Mouse (Mus musculus): ENCODE data around the gene Phf21b. TPM values are rescaled to one million over a fixed set of nuclear protein-coding genes. Genes with fewer than 3 reads are reported as not detected.

Gene Phf21b
- polyA plus RNA-seq, 1 experiment from 2014 or later, result 1.2 TPM

DNA sequence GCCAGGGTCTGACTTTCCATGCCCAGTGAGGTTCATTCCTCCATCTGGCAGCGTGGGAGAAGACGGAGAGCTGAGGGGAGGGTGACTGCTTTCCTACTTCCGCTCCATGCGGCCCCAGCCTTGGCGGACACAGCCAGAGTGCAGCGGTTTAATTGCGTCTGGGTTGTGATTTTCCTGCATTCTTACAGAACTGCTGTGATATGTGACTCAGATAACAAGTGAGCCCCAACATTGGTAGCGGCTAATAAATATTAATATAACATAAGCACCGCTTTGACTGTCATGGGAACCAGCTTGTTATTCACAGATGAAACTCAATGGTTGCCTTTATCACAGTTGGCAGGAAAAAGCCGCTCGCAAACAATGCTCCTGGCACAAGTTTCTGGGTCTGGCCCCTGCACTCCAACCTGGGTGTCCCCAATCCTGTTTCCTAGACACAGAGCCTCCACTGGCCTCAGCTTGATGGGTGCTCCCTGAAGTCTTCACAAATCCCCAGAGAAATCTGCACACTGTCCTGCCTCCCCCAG, 43.0 kb downstream of the Phf21b start:
- no peak overlapping the region for H3K9ac ChIP-seq
- H3K36me3 ChIP-seq, result no peaks in the 10 kb centered on the region
- H3K27me3 ChIP-seq, result no peaks in the 10 kb centered on the region
- no peak overlapping the region for H3K4me2 ChIP-seq (replicated peaks)
- no peak overlapping the region for H3K4me3 ChIP-seq (replicated peaks)
- no peak for ATAC-seq (ENCODE audit: insufficient number of reproducible peaks, low FRiP score, low TSS enrichment, low read depth)
- H3K4me1 ChIP-seq, result no peaks in the 10 kb centered on the region
- H3K9me3 ChIP-seq (replicated peaks), result no peaks in the 10 kb centered on the region
- 68% methylated on average over 11 of the region's 11 CpGs for WGBS
- H3K27ac ChIP-seq (replicated peaks), result no peak overlapping the region

DNA sequence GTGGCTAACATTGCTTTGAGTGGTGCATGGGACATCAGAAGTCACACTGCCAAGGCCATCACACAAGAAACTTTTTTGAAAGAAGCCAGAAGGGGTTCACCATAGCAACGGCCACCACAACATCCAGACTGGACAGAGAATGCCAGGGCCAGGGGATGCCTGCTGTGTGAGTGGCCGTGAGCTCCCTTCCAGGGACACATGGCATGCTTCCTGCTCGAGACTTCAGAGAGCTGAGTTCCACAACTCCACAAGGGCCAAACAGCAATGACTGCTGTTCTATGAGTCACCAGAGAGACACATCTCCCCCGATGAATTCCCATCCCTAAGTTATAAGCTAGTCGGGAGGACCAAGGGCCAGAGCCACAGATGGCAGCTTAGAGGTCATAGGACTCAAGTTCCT, 44.7 kb downstream of the Phf21b start:
- H3K4me1 ChIP-seq, result no peaks in the 10 kb centered on the region
- no peak overlapping the region for H3K9ac ChIP-seq
- H3K9me3 ChIP-seq (replicated peaks), result no peaks in the 10 kb centered on the region
- H3K4me2 ChIP-seq (replicated peaks), result no peak overlapping the region
- H3K27ac ChIP-seq (replicated peaks), result no peak overlapping the region
- ATAC-seq (ENCODE audit: insufficient number of reproducible peaks, low FRiP score, low TSS enrichment, low read depth), result no peak
- 72% methylated on average over 5 of the region's 5 CpGs for WGBS
- no peaks in the 10 kb centered on the region for H3K27me3 ChIP-seq
- no peaks in the 10 kb centered on the region for H3K36me3 ChIP-seq
- H3K4me3 ChIP-seq (replicated peaks), result no peak overlapping the region

DNA sequence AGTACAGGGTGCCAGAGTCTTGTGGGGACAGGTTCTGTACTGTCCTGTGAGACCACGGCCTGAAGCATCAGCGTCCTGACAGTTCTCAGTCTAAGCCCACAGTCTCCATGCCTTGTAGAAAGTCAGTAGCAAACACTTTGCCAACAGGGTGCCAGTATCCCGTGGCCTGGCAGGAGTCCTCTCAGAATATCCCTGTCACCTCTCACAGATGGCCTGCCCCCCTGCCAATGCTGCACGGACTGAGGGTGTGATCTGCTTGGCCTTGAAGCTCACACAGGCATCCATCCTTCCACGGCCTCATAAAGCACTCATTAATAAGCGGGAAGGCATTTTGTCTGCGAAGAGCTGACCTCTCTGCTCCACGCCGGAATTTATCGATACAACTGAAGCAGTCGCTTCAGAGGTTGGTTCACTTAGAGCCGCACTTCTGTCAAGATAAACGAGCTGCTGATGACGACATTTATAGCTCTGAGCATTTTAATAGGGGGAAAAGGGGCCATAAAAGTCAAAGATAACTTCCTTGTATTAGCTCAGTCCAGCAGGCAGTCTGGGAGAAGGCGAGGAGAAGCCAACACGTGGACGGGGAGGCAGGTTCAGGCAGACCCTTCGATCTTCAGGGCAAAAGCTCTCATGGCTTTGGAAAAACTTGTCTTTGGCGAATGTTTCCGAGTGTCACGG, 46.4 kb downstream of the Phf21b start:
- Histone ChIP-seq H3K27me3 (no peaks in the 10 kb centered on the region), H3K4me2 (replicated peaks) (no peak overlapping the region), H3K4me3 (replicated peaks) (no peak overlapping the region), H3K4me1 (no peaks in the 10 kb centered on the region), H3K36me3 (no peaks in the 10 kb centered on the region), H3K9ac (no peak overlapping the region), H3K9me3 (replicated peaks) (no peaks in the 10 kb centered on the region), H3K27ac (replicated peaks) (no peak overlapping the region)
- ATAC-seq (ENCODE audit: insufficient number of reproducible peaks, low FRiP score, low TSS enrichment, low read depth), result no peak
- WGBS, result 77% methylated on average over 21 of the region's 21 CpGs

DNA sequence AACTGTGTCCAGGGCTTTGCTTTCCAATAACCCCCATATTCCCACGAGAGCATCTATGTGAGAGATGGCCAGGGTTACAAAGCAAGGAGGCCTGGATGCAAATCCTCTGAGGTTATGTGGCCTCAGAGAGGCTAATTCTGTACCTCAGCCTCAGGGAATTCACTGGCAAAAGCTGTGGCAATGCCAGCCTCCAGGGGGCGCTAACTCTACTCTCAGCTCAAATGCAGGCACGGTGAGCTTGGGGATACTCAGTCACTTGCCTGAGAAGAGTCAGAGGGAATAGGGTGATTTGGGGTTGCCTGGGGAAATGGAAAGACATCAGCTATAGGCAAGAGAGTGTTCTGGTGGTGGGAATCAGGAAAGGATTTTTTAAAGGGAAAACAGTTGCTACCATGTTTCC, 52.2 kb downstream of the Phf21b start:
- ATAC-seq (ENCODE audit: insufficient number of reproducible peaks, low FRiP score, low TSS enrichment, low read depth), result no peak
- Histone ChIP-seq H3K4me3 (replicated peaks) (no peak overlapping the region), H3K9ac (no peak overlapping the region), H3K4me2 (replicated peaks) (no peak overlapping the region), H3K9me3 (replicated peaks) (no peaks in the 10 kb centered on the region), H3K27me3 (no peaks in the 10 kb centered on the region), H3K27ac (replicated peaks) (no peak overlapping the region), H3K36me3 (no peaks in the 10 kb centered on the region; the same call in 1 of the 2 replicates), H3K4me1 (no peaks in the 10 kb centered on the region)
- WGBS, result 57% methylated on average over 3 of the region's 3 CpGs

DNA sequence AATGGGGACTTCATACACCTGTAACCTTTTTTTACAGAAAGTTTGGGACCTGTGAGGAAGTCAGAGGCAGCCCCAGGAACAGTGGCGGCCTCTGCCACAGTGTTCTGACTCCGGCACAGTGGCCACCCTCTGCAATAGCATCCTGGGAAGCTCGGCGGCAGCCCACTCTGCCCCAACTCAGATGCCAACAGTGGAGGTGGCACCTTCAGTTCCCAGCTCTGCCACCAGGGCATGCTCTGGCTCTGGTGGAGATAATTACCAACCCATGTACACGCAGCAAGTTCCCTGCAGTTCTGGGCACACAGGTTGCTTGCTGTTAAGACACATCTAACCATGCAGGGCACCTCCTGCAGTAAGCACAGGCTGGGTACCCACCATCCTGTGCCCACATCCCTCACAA, 55.7 kb downstream of the Phf21b start:
- no peak overlapping the region for H3K4me3 ChIP-seq (replicated peaks)
- H3K27ac ChIP-seq (replicated peaks), result no peak overlapping the region
- H3K36me3 ChIP-seq, result peaks cover 11% of the 10 kb centered on the region
- 87% methylated on average over 5 of the region's 5 CpGs for WGBS
- ATAC-seq (ENCODE audit: insufficient number of reproducible peaks, low FRiP score, low TSS enrichment, low read depth), result no peak
- H3K4me2 ChIP-seq (replicated peaks), result no peak overlapping the region
- H3K27me3 ChIP-seq, result no peaks in the 10 kb centered on the region
- no peak overlapping the region for H3K9ac ChIP-seq
- H3K4me1 ChIP-seq, result no peaks in the 10 kb centered on the region
- no peaks in the 10 kb centered on the region for H3K9me3 ChIP-seq (replicated peaks)

DNA sequence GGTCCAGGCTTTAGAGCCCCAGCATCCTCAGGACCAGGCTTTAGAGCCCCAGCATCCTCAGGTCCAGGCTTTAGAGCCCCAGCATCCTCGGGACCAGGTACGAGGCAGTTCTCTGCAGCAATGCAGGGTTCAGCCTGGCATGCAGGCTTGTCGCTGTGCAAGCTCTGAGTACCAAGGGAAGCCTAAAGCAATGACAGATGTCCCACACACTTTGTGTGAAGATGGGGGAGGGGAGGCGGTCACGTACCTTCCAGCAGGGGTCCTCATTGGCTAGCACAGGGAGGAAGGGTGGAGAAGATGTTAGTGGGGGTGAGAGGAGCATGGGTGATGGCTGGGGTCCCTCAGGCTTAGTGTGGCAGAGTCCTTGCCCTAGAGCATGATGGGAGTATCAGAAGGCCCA, 62.2 kb downstream of the Phf21b start:
- Histone ChIP-seq H3K27me3 (no peaks in the 10 kb centered on the region), H3K36me3 (peaks cover 11% of the 10 kb centered on the region), H3K4me1 (no peaks in the 10 kb centered on the region), H3K27ac (replicated peaks) (no peak overlapping the region), H3K9me3 (replicated peaks) (no peaks in the 10 kb centered on the region), H3K4me2 (replicated peaks) (no peak overlapping the region), H3K9ac (no peak overlapping the region), H3K4me3 (replicated peaks) (no peak overlapping the region)
- WGBS, result 62% methylated on average over 5 of the region's 5 CpGs
- no peak for ATAC-seq (ENCODE audit: insufficient number of reproducible peaks, low FRiP score, low TSS enrichment, low read depth)

DNA sequence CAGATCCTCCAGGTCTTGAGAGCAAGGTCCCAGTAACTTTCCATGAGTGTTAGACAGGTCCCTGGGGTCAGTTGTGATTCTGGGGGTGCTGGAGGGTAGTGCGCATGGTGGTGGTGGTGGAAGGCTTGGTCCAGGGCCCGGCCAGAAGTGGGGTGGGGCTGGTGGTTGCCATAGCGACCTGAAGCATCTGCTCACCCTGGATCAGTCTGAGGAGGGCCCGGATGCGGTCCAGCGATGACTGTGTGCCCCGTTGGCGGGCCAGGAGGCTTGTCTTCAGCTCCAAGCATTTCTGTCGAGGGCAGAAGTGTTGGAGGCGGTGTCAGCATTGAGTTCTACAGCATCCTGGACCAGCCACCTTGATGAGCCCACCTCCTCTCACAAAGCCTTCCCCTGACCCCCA, 68.7 kb downstream of the Phf21b start:
- ATAC-seq (ENCODE audit: insufficient number of reproducible peaks, low FRiP score, low TSS enrichment, low read depth), result no peak
- H3K27me3 ChIP-seq, result no peaks in the 10 kb centered on the region
- no peaks in the 10 kb centered on the region for H3K9me3 ChIP-seq (replicated peaks)
- H3K4me1 ChIP-seq, result no peaks in the 10 kb centered on the region
- no peak overlapping the region for H3K9ac ChIP-seq
- H3K4me3 ChIP-seq (replicated peaks), result no peak overlapping the region
- no peaks in the 10 kb centered on the region for H3K36me3 ChIP-seq
- no peak overlapping the region for H3K4me2 ChIP-seq (replicated peaks)
- H3K27ac ChIP-seq (replicated peaks), result no peak overlapping the region
- 88% methylated on average over 10 of the region's 10 CpGs for whole genome bisulfite sequencing

DNA sequence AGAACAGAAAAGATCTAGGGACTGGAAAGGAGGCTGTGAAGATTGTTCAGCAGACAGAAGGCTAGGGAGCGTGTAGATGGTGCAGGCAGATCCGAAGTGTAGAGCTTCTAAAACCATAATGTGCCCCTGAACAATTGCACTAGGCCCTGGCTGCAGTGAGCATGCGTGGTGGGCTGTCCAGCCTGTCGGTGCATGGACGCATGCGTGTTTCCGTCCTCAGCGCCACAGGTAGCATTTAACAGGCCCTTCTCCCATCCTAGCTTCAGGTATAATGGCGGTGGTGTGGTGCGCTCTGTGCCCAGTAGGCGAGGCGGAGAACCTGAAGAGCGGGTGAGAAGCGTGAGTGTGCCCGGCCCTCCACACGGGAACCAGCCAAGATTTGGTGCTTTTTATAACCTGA, 71.0 kb downstream of the Phf21b start:
- H3K9ac ChIP-seq, result no peak overlapping the region
- no peak overlapping the region for H3K4me2 ChIP-seq (replicated peaks)
- ATAC-seq (ENCODE audit: insufficient number of reproducible peaks, low FRiP score, low TSS enrichment, low read depth), result no peak
- 94% methylated on average over 16 of the region's 16 CpGs for WGBS
- H3K9me3 ChIP-seq (replicated peaks), result no peaks in the 10 kb centered on the region
- H3K36me3 ChIP-seq, result no peaks in the 10 kb centered on the region
- H3K4me1 ChIP-seq, result no peaks in the 10 kb centered on the region
- H3K27ac ChIP-seq (replicated peaks), result no peak overlapping the region
- H3K27me3 ChIP-seq, result no peaks in the 10 kb centered on the region
- H3K4me3 ChIP-seq (replicated peaks), result no peak overlapping the region

DNA sequence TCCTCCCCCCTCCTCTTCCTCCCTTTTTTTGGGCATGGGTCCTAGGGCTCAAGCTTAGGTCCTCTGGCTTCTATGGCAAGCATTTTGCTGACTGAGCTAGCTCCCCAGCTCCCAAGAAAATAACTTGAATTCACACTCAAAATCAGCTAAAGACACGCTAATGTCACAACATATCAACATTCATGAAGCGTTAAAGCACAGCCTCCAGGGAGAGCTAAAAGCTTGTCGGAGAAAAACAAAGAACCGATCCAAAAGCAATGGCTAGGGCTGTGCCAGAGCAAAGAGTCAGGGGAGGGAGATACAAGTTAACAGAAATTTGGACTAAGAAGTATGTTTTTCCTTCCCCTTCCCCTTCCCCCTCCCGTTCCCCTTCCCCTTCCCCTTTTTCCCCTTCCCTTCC, 77.3 kb downstream of the Phf21b start:
- H3K9ac ChIP-seq, result no peak overlapping the region
- no peak overlapping the region for H3K27ac ChIP-seq (replicated peaks)
- H3K27me3 ChIP-seq, result no peaks in the 10 kb centered on the region
- H3K36me3 ChIP-seq, result no peaks in the 10 kb centered on the region
- 44% methylated on average over 5 of the region's 5 CpGs for WGBS
- H3K4me2 ChIP-seq (replicated peaks), result no peak overlapping the region
- H3K4me3 ChIP-seq (replicated peaks), result no peak overlapping the region
- no peak for ATAC-seq (ENCODE audit: insufficient number of reproducible peaks, low FRiP score, low TSS enrichment, low read depth)
- no peaks in the 10 kb centered on the region for H3K9me3 ChIP-seq (replicated peaks)
- peaks cover 13% of the 10 kb centered on the region for H3K4me1 ChIP-seq

DNA sequence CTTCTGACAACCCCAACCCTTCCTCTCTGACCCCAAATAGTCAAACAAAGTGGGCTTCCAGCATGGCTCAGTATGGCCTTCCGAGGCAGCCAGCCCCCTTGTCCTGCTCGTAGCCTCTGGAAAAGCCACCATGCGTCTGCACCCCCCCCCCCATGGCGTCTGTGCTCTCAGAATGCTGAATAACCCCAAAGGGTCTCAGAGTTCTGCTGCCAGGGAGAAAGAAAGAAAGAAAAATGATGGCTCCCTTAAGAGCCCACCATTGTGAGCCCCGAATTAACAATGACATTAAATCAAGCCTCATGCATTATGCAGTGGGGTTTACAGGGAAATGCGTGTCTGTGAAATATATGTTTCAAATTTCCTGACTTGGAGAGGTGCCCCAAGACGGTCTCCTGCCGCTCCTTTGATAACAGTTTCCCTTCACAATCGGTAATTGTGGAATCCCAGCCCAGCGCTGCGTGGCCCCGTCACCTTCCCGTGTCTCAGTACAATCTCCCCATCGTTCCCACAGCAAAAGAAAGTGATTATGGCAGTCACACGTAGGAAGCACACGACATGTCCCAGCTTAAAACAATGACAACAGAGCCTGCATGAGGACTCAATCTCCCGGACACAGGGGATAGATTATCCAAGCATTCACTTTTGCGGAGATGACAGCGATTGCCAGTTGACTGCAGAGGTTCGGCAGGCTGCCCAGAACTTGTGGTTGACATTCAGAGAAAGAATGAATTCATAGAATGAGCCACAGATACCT, 80.3 kb downstream of the Phf21b start:
- Histone ChIP-seq H3K4me1 (peaks cover 31% of the 10 kb centered on the region), H3K4me3 (replicated peaks) (peak overlapping the region; percentile 18), H3K9me3 (replicated peaks) (no peaks in the 10 kb centered on the region), H3K36me3 (no peaks in the 10 kb centered on the region), H3K9ac (no peak overlapping the region), H3K27me3 (no peaks in the 10 kb centered on the region), H3K27ac (replicated peaks) (peak overlapping the region; percentile 78), H3K4me2 (replicated peaks) (peak overlapping the region; percentile 45)
- no peak for ATAC-seq (ENCODE audit: insufficient number of reproducible peaks, low FRiP score, low TSS enrichment, low read depth)
- WGBS, result 31% methylated on average over 20 of the region's 20 CpGs

DNA sequence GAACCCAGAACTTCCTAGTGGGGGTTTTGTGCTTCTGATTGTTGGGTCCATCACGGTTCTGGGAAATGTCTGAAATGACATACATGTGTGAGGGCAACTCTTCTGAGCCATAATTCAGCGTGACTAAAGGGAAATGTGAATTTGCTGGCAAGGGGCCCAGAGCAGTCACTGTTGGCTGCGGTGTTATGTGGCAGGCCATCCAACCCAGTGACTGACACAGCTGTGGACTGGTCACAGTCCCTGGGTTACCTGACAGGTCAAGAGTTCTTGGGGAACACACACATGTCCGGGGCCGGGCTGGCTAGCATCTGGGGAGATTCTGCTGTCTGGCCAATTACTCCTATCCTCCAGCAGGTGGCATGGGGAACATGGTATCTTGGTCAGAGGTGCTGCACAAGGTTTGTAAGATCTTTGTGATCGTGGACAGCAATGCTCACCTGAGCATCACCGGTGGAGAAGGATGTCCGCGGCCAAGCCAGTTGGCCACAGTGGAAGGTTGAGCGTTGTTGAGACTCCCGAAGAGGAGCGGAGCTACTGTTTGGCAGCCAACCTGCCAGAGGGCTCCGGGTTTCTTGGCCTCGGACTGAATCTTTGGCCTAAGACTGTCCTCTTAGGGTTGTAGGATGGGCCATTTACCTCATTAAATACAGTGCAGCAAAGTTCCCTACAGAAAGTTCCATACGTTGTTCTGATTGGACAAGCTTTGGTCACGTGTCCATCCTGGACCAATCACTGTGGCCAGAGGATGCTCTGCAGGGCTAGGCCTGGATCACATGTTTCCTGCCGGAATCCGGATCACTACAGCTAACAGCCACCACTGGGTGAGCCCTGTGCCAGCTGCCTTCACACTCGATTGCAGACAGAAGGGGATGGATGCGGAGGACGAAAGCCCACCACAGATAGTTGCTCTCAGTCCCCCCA, 83.4 kb downstream of the Phf21b start:
- Histone ChIP-seq H3K27me3 (no peaks in the 10 kb centered on the region), H3K4me1 (peaks cover 31% of the 10 kb centered on the region), H3K9me3 (replicated peaks) (no peaks in the 10 kb centered on the region), H3K4me2 (replicated peaks) (no peak overlapping the region), H3K4me3 (replicated peaks) (no peak overlapping the region), H3K27ac (replicated peaks) (no peak overlapping the region), H3K9ac (no peak overlapping the region), H3K36me3 (no peaks in the 10 kb centered on the region)
- ATAC-seq (ENCODE audit: insufficient number of reproducible peaks, low FRiP score, low TSS enrichment, low read depth), result peak; percentile 52; the same call in 1 of the 2 replicates
- 69% methylated on average over 21 of the region's 21 CpGs for WGBS
